Mouse (Mus musculus): ENCODE measurements around the gene Tspan10. TPM values are rescaled to one million over a fixed set of nuclear protein-coding genes. Genes with fewer than 3 reads are reported as not detected.
"Not testable (repeated sequence)": the region's sequence is repeated elsewhere in the genome, so short reads cannot be mapped to it uniquely, and the experiment has no call there.

The Tspan10 gene
- polyA plus RNA-seq (2014; fragmentation: Nextera tagmentation; extraction: Ambion mirVana), result not detected in 2 replicates

- Histone ChIP-seq H3K9ac (ENCODE audit: low read length) (no peak within 1 kb of the TSS), H3K27ac (replicated peaks; ENCODE audit: low read depth, low read length) (no peak within 1 kb of the TSS), H3K4me1 (ENCODE audit: control insufficient read depth, insufficient read depth, low read length) (no peaks in the 10 kb centered on the region), H3K4me2 (ENCODE audit: low read depth, severe bottlenecking) (no peak within 1 kb of the TSS), H3K4me3 (ENCODE audit: low read depth, low read length) (no peak within 1 kb of the TSS), H3K27me3 (ENCODE audit: control insufficient read depth, insufficient read depth, low read length) (no peaks in the 10 kb centered on the region), H3K36me3 (ENCODE audit: control insufficient read depth, insufficient read depth, low read length) (no peaks in the 10 kb centered on the region), H3K9me3 (ENCODE audit: control insufficient read depth, low read length) (no peaks in the 10 kb centered on the region)
- WGBS, result 89% methylated on average over 3 of the region's 3 CpGs
- no peak for DNase-seq (ENCODE audit: low spot score)
- no peak for ATAC-seq (ENCODE audit: insufficient number of reproducible peaks, low FRiP score, low TSS enrichment, low read depth)
Observed at GRCm38 (mm10) chr11:120442344-120442743, at the start of gene Tspan10. Gene Tspan10 (plus strand): TSS chr11:120442644.

- H3K27me3 ChIP-seq (ENCODE audit: control insufficient read depth, insufficient read depth, low read length), result no peaks in the 10 kb centered on the region
- no peaks in the 10 kb centered on the region for H3K9me3 ChIP-seq (ENCODE audit: control insufficient read depth, low read length)
- H3K4me3 ChIP-seq (ENCODE audit: low read depth, low read length), result no peak overlapping the region
- DNase-seq (ENCODE audit: low spot score) (no peak), ATAC-seq (ENCODE audit: insufficient number of reproducible peaks, low FRiP score, low TSS enrichment, low read depth) (no peak)
- no peak overlapping the region for H3K27ac ChIP-seq (replicated peaks; ENCODE audit: low read depth, low read length)
- H3K4me2 ChIP-seq (ENCODE audit: low read depth, severe bottlenecking), result no peak overlapping the region
- H3K4me1 ChIP-seq (ENCODE audit: control insufficient read depth, insufficient read depth, low read length), result no peaks in the 10 kb centered on the region
- peaks cover 16% of the 10 kb centered on the region; the same call in 1 of the 2 replicates for H3K36me3 ChIP-seq (ENCODE audit: control insufficient read depth, insufficient read depth, low read length)
- H3K9ac ChIP-seq (ENCODE audit: low read length), result no peak overlapping the region
- 83% methylated on average over 4 of the region's 4 CpGs for WGBS
Observed at GRCm38 (mm10) chr11:120395661-120396060, 46.8 kb upstream of the Tspan10 start.

GRCm38 (mm10) chr11:120397602-120398001 lies 44.8 kb upstream of the Tspan10 start:
- WGBS, result 95% methylated on average over 2 of the region's 2 CpGs
- ATAC-seq (ENCODE audit: insufficient number of reproducible peaks, low FRiP score, low TSS enrichment, low read depth) (no peak), DNase-seq (ENCODE audit: low spot score) (no peak)
- Histone ChIP-seq H3K4me2 (ENCODE audit: low read depth, severe bottlenecking) (no peak overlapping the region), H3K27me3 (ENCODE audit: control insufficient read depth, insufficient read depth, low read length) (no peaks in the 10 kb centered on the region), H3K36me3 (ENCODE audit: control insufficient read depth, insufficient read depth, low read length) (peaks cover 16% of the 10 kb centered on the region; the same call in 1 of the 2 replicates), H3K4me1 (ENCODE audit: control insufficient read depth, insufficient read depth, low read length) (no peaks in the 10 kb centered on the region), H3K9ac (ENCODE audit: low read length) (no peak overlapping the region), H3K27ac (replicated peaks; ENCODE audit: low read depth, low read length) (no peak overlapping the region), H3K9me3 (ENCODE audit: control insufficient read depth, low read length) (no peaks in the 10 kb centered on the region), H3K4me3 (ENCODE audit: low read depth, low read length) (no peak overlapping the region)

- Histone ChIP-seq H3K4me3 (ENCODE audit: low read depth, low read length) (no peak overlapping the region), H3K36me3 (ENCODE audit: control insufficient read depth, insufficient read depth, low read length) (peaks cover 20% of the 10 kb centered on the region; the same call in 1 of the 2 replicates), H3K9me3 (ENCODE audit: control insufficient read depth, low read length) (no peaks in the 10 kb centered on the region), H3K4me2 (ENCODE audit: low read depth, severe bottlenecking) (no peak overlapping the region), H3K27me3 (ENCODE audit: control insufficient read depth, insufficient read depth, low read length) (no peaks in the 10 kb centered on the region), H3K4me1 (ENCODE audit: control insufficient read depth, insufficient read depth, low read length) (no peaks in the 10 kb centered on the region), H3K27ac (replicated peaks; ENCODE audit: low read depth, low read length) (no peak overlapping the region), H3K9ac (ENCODE audit: low read length) (no peak overlapping the region)
- ATAC-seq (ENCODE audit: insufficient number of reproducible peaks, low FRiP score, low TSS enrichment, low read depth), result no peak
- WGBS, result 85% methylated on average over 2 of the region's 2 CpGs
- no peak for DNase-seq (ENCODE audit: low spot score)
Observed at GRCm38 (mm10) chr11:120399319-120399718, 43.1 kb upstream of the Tspan10 start.

- WGBS, result 78% methylated on average over 1 of the region's 1 CpGs
- ATAC-seq (ENCODE audit: insufficient number of reproducible peaks, low FRiP score, low TSS enrichment, low read depth), result no peak
- no peak for DNase-seq (ENCODE audit: low spot score)
- Histone ChIP-seq H3K27ac (replicated peaks; ENCODE audit: low read depth, low read length) (no peak overlapping the region), H3K4me3 (ENCODE audit: low read depth, low read length) (no peak overlapping the region), H3K9me3 (ENCODE audit: control insufficient read depth, low read length) (no peaks in the 10 kb centered on the region), H3K9ac (ENCODE audit: low read length) (no peak overlapping the region), H3K27me3 (ENCODE audit: control insufficient read depth, insufficient read depth, low read length) (no peaks in the 10 kb centered on the region), H3K4me1 (ENCODE audit: control insufficient read depth, insufficient read depth, low read length) (no peaks in the 10 kb centered on the region), H3K36me3 (ENCODE audit: control insufficient read depth, insufficient read depth, low read length) (peaks cover 36% of the 10 kb centered on the region), H3K4me2 (ENCODE audit: low read depth, severe bottlenecking) (no peak overlapping the region)
Observed at GRCm38 (mm10) chr11:120404814-120405213, 37.6 kb upstream of the Tspan10 start.

GRCm38 (mm10) chr11:120405867-120406266 lies 36.6 kb upstream of the Tspan10 start:
- no peak overlapping the region for H3K4me2 ChIP-seq (ENCODE audit: low read depth, severe bottlenecking)
- peaks cover 36% of the 10 kb centered on the region for H3K36me3 ChIP-seq (ENCODE audit: control insufficient read depth, insufficient read depth, low read length)
- no peaks in the 10 kb centered on the region for H3K4me1 ChIP-seq (ENCODE audit: control insufficient read depth, insufficient read depth, low read length)
- ATAC-seq (ENCODE audit: insufficient number of reproducible peaks, low FRiP score, low TSS enrichment, low read depth), result no peak
- H3K9ac ChIP-seq (ENCODE audit: low read length), result no peak overlapping the region
- H3K27me3 ChIP-seq (ENCODE audit: control insufficient read depth, insufficient read depth, low read length), result no peaks in the 10 kb centered on the region
- no peak for DNase-seq (ENCODE audit: low spot score)
- H3K27ac ChIP-seq (replicated peaks; ENCODE audit: low read depth, low read length), result no peak overlapping the region
- no peak overlapping the region for H3K4me3 ChIP-seq (ENCODE audit: low read depth, low read length)
- 96% methylated on average over 3 of the region's 3 CpGs for WGBS
- no peaks in the 10 kb centered on the region for H3K9me3 ChIP-seq (ENCODE audit: control insufficient read depth, low read length)

GRCm38 (mm10) chr11:120406445-120406844 lies 36.0 kb upstream of the Tspan10 start:
- Histone ChIP-seq H3K9ac (ENCODE audit: low read length) (no peak overlapping the region), H3K4me2 (ENCODE audit: low read depth, severe bottlenecking) (no peak overlapping the region), H3K4me3 (ENCODE audit: low read depth, low read length) (no peak overlapping the region), H3K36me3 (ENCODE audit: control insufficient read depth, insufficient read depth, low read length) (peaks cover 39% of the 10 kb centered on the region), H3K4me1 (ENCODE audit: control insufficient read depth, insufficient read depth, low read length) (no peaks in the 10 kb centered on the region), H3K27ac (replicated peaks; ENCODE audit: low read depth, low read length) (no peak overlapping the region), H3K9me3 (ENCODE audit: control insufficient read depth, low read length) (no peaks in the 10 kb centered on the region), H3K27me3 (ENCODE audit: control insufficient read depth, insufficient read depth, low read length) (no peaks in the 10 kb centered on the region)
- WGBS, result 91% methylated on average over 1 of the region's 1 CpGs
- DNase-seq (ENCODE audit: low spot score), result no peak
- ATAC-seq (ENCODE audit: insufficient number of reproducible peaks, low FRiP score, low TSS enrichment, low read depth), result no peak

- not testable (repeated sequence) for H3K9me3 ChIP-seq (ENCODE audit: control insufficient read depth, low read length); H3K4me1 ChIP-seq (ENCODE audit: control insufficient read depth, insufficient read depth, low read length); H3K27me3 ChIP-seq (ENCODE audit: control insufficient read depth, insufficient read depth, low read length); ATAC-seq (ENCODE audit: insufficient number of reproducible peaks, low FRiP score, low TSS enrichment, low read depth); H3K4me2 ChIP-seq (ENCODE audit: low read depth, severe bottlenecking); DNase-seq (ENCODE audit: low spot score); H3K4me3 ChIP-seq (ENCODE audit: low read depth, low read length); H3K27ac ChIP-seq (replicated peaks; ENCODE audit: low read depth, low read length); H3K9ac ChIP-seq (ENCODE audit: low read length)
- WGBS, result 92% methylated on average over 7 of the region's 10 CpGs
- peaks cover 46% of the 10 kb centered on the region for H3K36me3 ChIP-seq (ENCODE audit: control insufficient read depth, insufficient read depth, low read length)
Observed at GRCm38 (mm10) chr11:120413621-120414020, 28.8 kb upstream of the Tspan10 start.

GRCm38 (mm10) chr11:120417852-120418251 lies 24.6 kb upstream of the Tspan10 start:
- Histone ChIP-seq H3K9me3 (ENCODE audit: control insufficient read depth, low read length) (no peaks in the 10 kb centered on the region), H3K27me3 (ENCODE audit: control insufficient read depth, insufficient read depth, low read length) (no peaks in the 10 kb centered on the region), H3K27ac (replicated peaks; ENCODE audit: low read depth, low read length) (no peak overlapping the region), H3K4me2 (ENCODE audit: low read depth, severe bottlenecking) (no peak overlapping the region), H3K36me3 (ENCODE audit: control insufficient read depth, insufficient read depth, low read length) (peaks cover 29% of the 10 kb centered on the region), H3K9ac (ENCODE audit: low read length) (no peak overlapping the region), H3K4me3 (ENCODE audit: low read depth, low read length) (no peak overlapping the region), H3K4me1 (ENCODE audit: control insufficient read depth, insufficient read depth, low read length) (no peaks in the 10 kb centered on the region)
- no peak for DNase-seq (ENCODE audit: low spot score)
- WGBS, result 86% methylated on average over 7 of the region's 7 CpGs
- no peak for ATAC-seq (ENCODE audit: insufficient number of reproducible peaks, low FRiP score, low TSS enrichment, low read depth)

Data from limb, embryonic 11.5 days (tissue).